Mouse (Mus musculus) hindbrain, embryonic 14.5 days (tissue): Measurements from ENCODE around the gene H2-K1. TPM values are rescaled to one million over a fixed set of nuclear protein-coding genes. Genes with fewer than 3 reads are reported as not detected.
A peak's percentile ranks its signal among the peaks of the same experiment; 100 is the strongest.
"Not testable (repeated sequence)": the region's sequence is repeated elsewhere in the genome, so short reads cannot be mapped to it uniquely, and the experiment has no call there.

Source experiments
- ATAC-seq: fragments of 200-750 bp; cut with Nextera tagmentation; 2 replicates; pipeline ENCODE4 v1.8.0; 2017; ENCODE audit warnings: moderate number of reproducible peaks, mild to moderate bottlenecking, moderate TSS enrichment, moderate library complexity; ENCODE audit not compliant: low FRiP score
- DNase-seq: peaks from one replicate; pipeline ENCODE4 v3.0.0-alpha.2; 2015; ENCODE audit warnings: low spot score
- H3K27ac ChIP-seq: fragments of 300-500 bp; sonication (generic); 2 replicates; pipeline ENCODE4 v1.5.1; 2014; ENCODE audit warnings: mild to moderate bottlenecking, moderate library complexity
- H3K27me3 ChIP-seq: fragments of 300-500 bp; sonication (generic); 2 replicates; pipeline ENCODE4 v1.6.1; 2014; ENCODE audit warnings: mild to moderate bottlenecking, low read length, mixed read lengths; ENCODE audit not compliant: control insufficient read depth, insufficient read depth
- H3K36me3 ChIP-seq: fragments of 300-500 bp; sonication (generic); replicated peaks from 2 replicates; pipeline ENCODE4 v1.6.1; 2014; ENCODE audit not compliant: control insufficient read depth, insufficient read depth
- H3K4me1 ChIP-seq: fragments of 300-500 bp; sonication (generic); replicated peaks from 2 replicates; pipeline ENCODE4 v1.6.1; 2014; ENCODE audit warnings: antibody characterized with exemption, low read length, mixed read lengths; ENCODE audit not compliant: control insufficient read depth, insufficient read depth
- H3K4me2 ChIP-seq: fragments of 300-500 bp; sonication (generic); replicated peaks from 2 replicates; pipeline ENCODE4 v1.6.1; 2014; ENCODE audit warnings: mild to moderate bottlenecking, moderate library complexity
- H3K4me3 ChIP-seq: fragments of 300-500 bp; sonication (generic); replicated peaks from 2 replicates; pipeline ENCODE4 v1.5.1; 2014; ENCODE audit warnings: mild to moderate bottlenecking, low read length
- H3K9ac ChIP-seq: fragments of 300-500 bp; sonication (generic); 2 replicates; pipeline ENCODE4 v1.6.1; 2014
- H3K9me3 ChIP-seq: fragments of 300-500 bp; sonication (generic); 2 replicates; pipeline ENCODE4 v1.6.1; 2016; ENCODE audit warnings: low read length; ENCODE audit not compliant: control insufficient read depth
- WGBS: fragments of 180-500 bp; shearing (Covaris S2); extraction: QIAGEN DNeasy Blood & Tissue Kit; methylation state at CpG from one replicate; pipeline ENCODE4 v1.1.7; 2014; 5-methylcytosine and 5-hydroxymethylcytosine counted together
- polyA plus RNA-seq: library from polyadenylated mRNA; unstranded; fragments of >200 nt; fragmentation: Nextera tagmentation; extraction: Ambion mirVana; gene quantifications from 2 replicates; pipeline ENCODE4 v1.2.1, GENCODE M21; 2014

The H2-K1 gene
- polyA plus RNA-seq, 1 experiment from 2014 or later: 12.5 TPM

- under 1% methylated on average over 33 of the region's 33 CpGs for WGBS
- Histone ChIP-seq H3K27ac (peak overlapping the region; percentile 85), H3K36me3 (peaks cover 48% of the 10 kb centered on the region), H3K4me1 (peaks cover 34% of the 10 kb centered on the region), H3K27me3 (no peaks in the 10 kb centered on the region), H3K9me3 (no peaks in the 10 kb centered on the region), H3K9ac (peak overlapping the region; percentile 90), H3K4me2 (peak overlapping the region; percentile 72), H3K4me3 (peak overlapping the region; percentile 83)
- ATAC-seq: no peak; the same call in 1 of the 2 replicates
- no peak for DNase-seq
Measured at GRCm38 (mm10) chr17:33954646-33955554, 45.2 kb downstream of the H2-K1 start.

DNA sequence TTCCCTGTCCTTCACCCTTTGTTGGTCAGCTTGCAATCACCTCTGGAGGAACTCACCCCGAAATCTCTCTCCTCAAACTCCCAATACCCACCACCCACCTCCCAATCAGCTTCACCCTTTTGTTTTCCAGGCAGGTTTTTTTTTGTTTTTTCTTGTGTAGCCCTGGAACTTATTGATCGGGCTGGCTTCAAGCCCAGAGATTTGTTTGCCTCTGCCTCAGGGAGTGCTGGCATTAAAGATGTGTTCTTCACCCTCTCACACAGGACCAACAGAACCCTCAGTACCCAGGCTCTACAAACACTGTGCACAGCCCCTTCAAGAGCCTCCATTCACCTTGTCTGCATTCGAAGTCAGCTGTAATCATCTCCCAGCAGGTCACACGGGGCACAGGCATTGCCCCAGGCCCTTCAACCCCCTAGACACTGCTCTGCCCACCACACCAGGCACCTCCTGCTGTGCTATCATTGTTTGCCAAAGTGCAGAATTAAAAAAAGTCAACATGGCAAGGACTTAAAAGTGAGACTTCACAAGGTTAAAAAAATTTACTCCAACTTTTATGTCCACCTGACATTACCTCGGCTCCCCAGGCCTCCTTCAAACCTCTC, 46.1 kb downstream of the H2-K1 start:
- WGBS: 39% methylated on average over 5 of the region's 5 CpGs
- peak overlapping the region; percentile 83 for H3K4me3 ChIP-seq
- no peak for DNase-seq
- peak overlapping the region; percentile 72 for H3K4me2 ChIP-seq
- no peak for ATAC-seq
- peak overlapping the region; percentile 90 for H3K9ac ChIP-seq
- H3K36me3 ChIP-seq: peaks cover 47% of the 10 kb centered on the region
- no peaks in the 10 kb centered on the region for H3K9me3 ChIP-seq
- no peaks in the 10 kb centered on the region for H3K27me3 ChIP-seq
- H3K27ac ChIP-seq: no peak overlapping the region
- peaks cover 39% of the 10 kb centered on the region for H3K4me1 ChIP-seq

DNA sequence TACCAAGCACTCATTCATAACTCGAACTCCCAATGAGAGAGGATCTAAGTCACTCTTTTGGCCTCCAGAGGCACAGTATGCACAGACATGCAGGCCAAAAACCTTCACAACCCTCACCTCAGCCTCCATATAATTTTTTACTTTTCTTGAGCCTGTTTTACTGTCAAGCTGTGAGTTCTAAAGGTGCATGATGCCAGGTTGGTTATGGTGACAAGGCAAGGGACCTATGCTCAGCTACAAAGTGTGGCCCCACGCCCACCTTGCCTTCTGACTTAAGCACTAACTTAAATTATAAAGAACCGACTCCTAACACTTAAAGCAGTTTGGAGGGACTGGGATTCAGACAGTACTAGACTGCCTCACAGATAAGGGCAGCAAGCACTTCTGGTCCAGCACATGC, 46.8 kb downstream of the H2-K1 start:
- Histone ChIP-seq H3K36me3 (peaks cover 46% of the 10 kb centered on the region), H3K27me3 (no peaks in the 10 kb centered on the region), H3K4me1 (peaks cover 39% of the 10 kb centered on the region), H3K9me3 (no peaks in the 10 kb centered on the region), H3K4me2 (peak overlapping the region; percentile 5; the same call in 1 of the 2 replicates), H3K9ac (0 out of 2 replicates have a peak overlapping the region, but pooled peaks have one; percentile 90), H3K27ac (no peak overlapping the region), H3K4me3 (no peak overlapping the region)
- no peak for ATAC-seq
- DNase-seq: no peak
- 80% methylated on average over 3 of the region's 3 CpGs for WGBS

- no peak overlapping the region for H3K27ac ChIP-seq
- no peak for ATAC-seq
- 78% methylated on average over 4 of the region's 4 CpGs for WGBS
- H3K9ac ChIP-seq: 0 out of 2 replicates have a peak overlapping the region, but pooled peaks have one; percentile 2
- peaks cover 39% of the 10 kb centered on the region for H3K4me1 ChIP-seq
- H3K27me3 ChIP-seq: no peaks in the 10 kb centered on the region
- H3K36me3 ChIP-seq: peaks cover 50% of the 10 kb centered on the region
- H3K9me3 ChIP-seq: no peaks in the 10 kb centered on the region
- no peak overlapping the region for H3K4me3 ChIP-seq
- DNase-seq: no peak
- H3K4me2 ChIP-seq: 0 out of 2 replicates have a peak overlapping the region, but pooled peaks have one; percentile 5
Measured at GRCm38 (mm10) chr17:33952879-33953278, 47.3 kb downstream of the H2-K1 start.

DNA sequence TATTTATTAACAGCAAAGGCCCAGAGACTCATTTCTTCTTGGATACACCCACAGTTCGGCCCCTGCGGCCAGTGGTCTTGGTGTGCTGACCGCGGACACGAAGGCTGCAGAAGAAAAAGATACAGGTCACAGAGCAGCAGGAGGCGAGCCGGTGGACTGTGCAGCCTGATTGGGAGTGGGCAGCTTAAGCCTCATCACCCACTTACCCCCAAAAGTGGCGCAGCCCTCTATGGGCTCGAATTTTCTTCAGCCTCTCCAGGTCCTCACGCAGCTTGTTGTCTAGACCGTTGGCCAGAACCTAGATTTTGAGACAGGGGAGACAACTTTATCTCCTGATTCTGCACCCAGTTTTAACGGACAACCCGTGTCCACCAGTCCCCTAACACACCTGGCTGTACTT, 48.1 kb downstream of the H2-K1 start:
- not testable (repeated sequence) for ATAC-seq, H3K9me3 ChIP-seq, H3K27ac ChIP-seq, DNase-seq, H3K27me3 ChIP-seq
- Histone ChIP-seq H3K9ac (peak overlapping the region; percentile 73; the same call in 1 of the 2 replicates), H3K4me3 (peak overlapping the region; percentile 46; the same call in 1 of the 2 replicates), H3K4me1 (peaks cover 39% of the 10 kb centered on the region), H3K4me2 (peak overlapping the region; percentile 85), H3K36me3 (peaks cover 55% of the 10 kb centered on the region)
- 73% methylated on average over 12 of the region's 13 CpGs for WGBS

DNA sequence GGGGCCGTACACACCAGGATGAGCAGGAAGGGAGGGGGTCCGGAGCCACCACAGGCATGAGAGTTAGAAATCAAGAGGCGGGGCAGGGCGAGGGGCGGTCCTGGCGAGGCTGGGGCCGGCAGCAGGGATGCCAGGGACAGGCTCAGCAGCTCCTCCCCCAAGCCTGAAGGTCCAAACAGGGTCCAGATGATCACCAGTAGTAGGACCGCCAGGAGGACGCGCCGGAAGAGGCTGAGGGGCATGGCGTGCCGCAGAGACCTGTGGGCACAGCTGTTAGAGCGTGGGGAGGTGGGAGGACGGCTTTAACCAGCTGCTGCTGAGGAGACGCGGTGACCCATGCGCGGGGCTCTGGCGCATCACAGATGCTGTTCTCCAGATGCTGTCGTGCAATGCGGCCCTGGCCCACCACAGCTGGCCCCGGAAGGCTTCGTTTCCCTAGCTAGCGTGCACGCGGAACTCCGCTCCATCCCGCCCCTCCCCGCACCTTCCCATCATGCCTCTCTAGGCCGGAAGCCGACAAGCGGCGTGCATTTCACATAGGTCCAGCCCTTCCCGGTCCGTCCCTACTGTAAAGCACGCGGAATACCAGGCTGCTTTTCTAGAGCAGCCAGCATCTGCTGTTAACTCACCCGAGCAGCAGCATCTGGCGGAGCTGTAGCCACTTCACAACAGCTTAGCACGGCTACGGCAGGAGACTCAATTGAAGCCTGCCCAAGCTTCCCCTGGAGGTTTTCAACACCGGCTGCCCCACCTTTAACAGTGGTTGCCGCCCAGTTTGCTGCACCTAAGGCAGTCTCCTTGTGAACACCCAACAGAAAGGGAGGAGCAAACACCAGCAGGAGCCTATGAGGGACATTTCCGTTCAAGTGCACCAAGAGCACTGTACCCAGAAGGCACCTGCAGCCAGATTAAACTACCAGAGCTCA, 48.9 kb downstream of the H2-K1 start, which contains the start of gene B3galt4:
Gene B3galt4 (minus strand): TSS at position 468 of the 926 bp plus-strand sequence.
- peak within 1 kb of the TSS; percentile 73 for H3K9ac ChIP-seq
- peak within 1 kb of the TSS; percentile 46 for H3K4me3 ChIP-seq
- 2% methylated on average over 44 of the region's 45 CpGs for WGBS
- no peaks in the 10 kb centered on the region for H3K9me3 ChIP-seq
- peak within 1 kb of the TSS; percentile 88 for H3K27ac ChIP-seq
- peak within 1 kb of the TSS; percentile 85 for H3K4me2 ChIP-seq
- ATAC-seq (peak; percentile 80), DNase-seq (peak; percentile 84)
- no peaks in the 10 kb centered on the region for H3K27me3 ChIP-seq
- peaks cover 61% of the 10 kb centered on the region for H3K36me3 ChIP-seq
- H3K4me1 ChIP-seq: peaks cover 34% of the 10 kb centered on the region

- Histone ChIP-seq H3K4me1 (peaks cover 33% of the 10 kb centered on the region), H3K9ac (peak overlapping the region; percentile 73), H3K36me3 (peaks cover 72% of the 10 kb centered on the region), H3K4me3 (peak overlapping the region; percentile 46), H3K9me3 (no peaks in the 10 kb centered on the region), H3K4me2 (peak overlapping the region; percentile 85), H3K27me3 (no peaks in the 10 kb centered on the region), H3K27ac (peak overlapping the region; percentile 88; the same call in 1 of the 2 replicates)
- WGBS: 76% methylated on average over 10 of the region's 10 CpGs
- no peak for DNase-seq
- no peak for ATAC-seq
Measured at GRCm38 (mm10) chr17:33950131-33950625, 50.0 kb downstream of the H2-K1 start.

GRCm38 (mm10) chr17:33948905-33949537, 51.1 kb downstream of the H2-K1 start:
- 89% methylated on average over 19 of the region's 19 CpGs for WGBS
- DNase-seq: no peak
- no peak overlapping the region for H3K4me3 ChIP-seq
- peaks cover 25% of the 10 kb centered on the region for H3K4me1 ChIP-seq
- no peaks in the 10 kb centered on the region for H3K27me3 ChIP-seq
- no peak overlapping the region for H3K9ac ChIP-seq
- peak overlapping the region; percentile 85; the same call in 1 of the 2 replicates for H3K4me2 ChIP-seq
- H3K27ac ChIP-seq: no peak overlapping the region
- no peaks in the 10 kb centered on the region for H3K9me3 ChIP-seq
- peaks cover 81% of the 10 kb centered on the region for H3K36me3 ChIP-seq
- ATAC-seq: no peak
